Mouse (Mus musculus) forebrain, embryonic 13.5 days (tissue): ENCODE measurements around the gene Gm45140. TPM values are rescaled to one million over a fixed set of nuclear protein-coding genes. Genes with fewer than 3 reads are reported as not detected.
"Not testable (repeated sequence)": the region's sequence is repeated elsewhere in the genome, so short reads cannot be mapped to it uniquely, and the experiment has no call there.

Source experiments
- ATAC-seq: fragments of 200-750 bp; cut with Nextera tagmentation; 2 replicates; pipeline ENCODE4 v1.8.0; 2017
- H3K27ac ChIP-seq: fragments of 300-500 bp; sonication (generic); 2 replicates; pipeline ENCODE4 v1.5.1; 2015; ENCODE audit warnings: inconsistent platforms, mild to moderate bottlenecking, moderate library complexity
- H3K27me3 ChIP-seq: fragments of 300-500 bp; sonication (generic); 2 replicates; pipeline ENCODE4 v1.6.1; 2015; ENCODE audit warnings: mild to moderate bottlenecking, inconsistent platforms
- H3K36me3 ChIP-seq: fragments of 300-500 bp; sonication (generic); 2 replicates; pipeline ENCODE4 v1.6.1; 2015; ENCODE audit warnings: mild to moderate bottlenecking, inconsistent platforms; ENCODE audit not compliant: poor library complexity, severe bottlenecking
- H3K4me1 ChIP-seq: fragments of 300-500 bp; sonication (generic); 2 replicates; pipeline ENCODE4 v1.6.1; 2015; ENCODE audit warnings: inconsistent platforms
- H3K4me2 ChIP-seq: fragments of 300-500 bp; sonication (generic); 2 replicates; pipeline ENCODE4 v1.6.1; 2015; ENCODE audit warnings: inconsistent platforms, mild to moderate bottlenecking, moderate library complexity
- H3K4me3 ChIP-seq: fragments of 300-500 bp; sonication (generic); 2 replicates; pipeline ENCODE4 v1.5.1; 2015; ENCODE audit warnings: mild to moderate bottlenecking, inconsistent platforms
- H3K9ac ChIP-seq: fragments of 300-500 bp; sonication (generic); 2 replicates; pipeline ENCODE4 v1.6.1; 2015; ENCODE audit warnings: mild to moderate bottlenecking, inconsistent platforms
- H3K9me3 ChIP-seq: fragments of 300-500 bp; sonication (generic); replicated peaks from 2 replicates; pipeline ENCODE4 v1.6.1; 2016; ENCODE audit warnings: inconsistent platforms
- WGBS: fragments of 180-500 bp; shearing (Covaris S2); methylation state at CpG from one replicate; pipeline ENCODE4 v1.1.7; 2015; 5-methylcytosine and 5-hydroxymethylcytosine counted together
- polyA plus RNA-seq: library from polyadenylated mRNA; unstranded; fragments of >200 nt; fragmentation: Nextera tagmentation; extraction: Ambion mirVana; gene quantifications from 2 replicates; pipeline ENCODE4 v1.2.1, GENCODE M21; 2015

Gm45140 gene
- polyA plus RNA-seq, 1 experiment from 2014 or later: 1.4 TPM

DNA sequence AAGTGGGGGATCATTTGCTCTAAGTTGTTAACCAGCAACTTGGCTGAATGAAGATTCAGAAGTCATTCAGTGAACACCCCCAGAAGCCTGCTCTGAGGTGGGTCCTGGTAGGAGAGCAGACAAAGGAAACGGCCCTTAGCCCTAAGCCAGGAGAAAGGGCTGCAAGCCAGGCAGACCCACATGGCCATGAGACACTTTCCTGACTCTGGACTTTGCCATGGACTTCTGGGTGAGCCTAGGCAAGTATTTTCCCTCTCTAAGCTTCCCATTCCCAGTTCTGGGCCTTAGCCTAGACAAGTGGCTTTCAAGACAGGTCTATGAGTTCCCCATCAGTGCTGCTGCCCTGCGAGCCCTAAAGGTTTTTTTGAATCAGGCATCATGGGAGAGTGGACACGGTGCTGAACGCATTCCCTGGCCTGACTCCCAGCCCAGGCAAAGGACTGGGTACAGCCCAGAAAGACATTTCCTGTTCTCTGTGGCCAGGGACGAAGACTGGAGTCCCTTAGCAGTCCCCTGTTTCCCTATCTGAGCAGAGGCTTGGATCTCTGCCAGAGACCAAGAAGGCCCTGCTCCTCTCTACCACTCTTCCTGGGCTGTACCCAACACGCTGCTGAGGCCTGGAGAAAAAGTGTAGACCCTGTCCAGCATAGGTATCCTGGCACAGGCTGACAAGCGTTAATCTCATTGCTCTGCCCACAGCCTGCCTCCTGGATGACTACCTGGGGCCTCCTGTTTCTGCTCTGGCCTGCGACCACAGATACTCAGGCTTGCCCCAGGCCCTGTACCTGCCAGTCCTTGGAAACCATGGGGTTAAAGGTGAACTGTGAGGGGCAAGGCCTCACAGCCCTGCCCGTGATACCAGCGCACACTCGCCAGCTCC, 57.1 kb downstream of the Gm45140 start:
- 76% methylated on average over 11 of the region's 11 CpGs for WGBS
- Histone ChIP-seq H3K9ac (no peak overlapping the region), H3K27ac (no peak overlapping the region), H3K36me3 (no peaks in the 10 kb centered on the region), H3K27me3 (no peaks in the 10 kb centered on the region), H3K4me2 (no peak overlapping the region), H3K4me1 (no peaks in the 10 kb centered on the region), H3K9me3 (no peaks in the 10 kb centered on the region), H3K4me3 (no peak overlapping the region)
- no peak for ATAC-seq

DNA sequence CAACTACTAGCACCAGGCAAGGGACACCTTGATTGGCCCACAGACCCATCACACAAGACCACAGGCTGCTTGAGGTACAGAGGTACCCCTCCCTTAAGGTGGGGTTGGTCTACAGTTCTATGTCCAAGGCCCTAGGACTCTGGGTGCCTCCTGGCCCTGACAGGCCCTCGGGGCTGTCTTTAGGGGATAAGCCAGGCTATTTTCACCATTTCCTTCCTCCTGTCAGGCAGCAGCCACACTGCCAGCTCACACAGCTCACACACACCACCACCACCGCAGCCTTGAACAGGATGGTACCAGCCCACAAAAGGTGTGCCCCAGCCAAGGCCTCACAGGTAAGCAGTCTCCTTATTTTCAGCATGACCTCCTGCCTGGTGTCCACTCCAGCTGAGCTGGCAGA, 57.8 kb downstream of the Gm45140 start, which contains the start of gene Gp9:
Gene Gp9, plus strand, starts transcription at position 231 of the 400 bp plus-strand sequence.
- no peak for ATAC-seq
- no peak within 1 kb of the TSS for H3K4me3 ChIP-seq
- H3K36me3 ChIP-seq: no peaks in the 10 kb centered on the region
- H3K9me3 ChIP-seq: no peaks in the 10 kb centered on the region
- H3K27ac ChIP-seq: no peak within 1 kb of the TSS
- no peaks in the 10 kb centered on the region for H3K27me3 ChIP-seq
- no peak within 1 kb of the TSS for H3K4me2 ChIP-seq
- no peak within 1 kb of the TSS for H3K9ac ChIP-seq
- WGBS: 85% methylated on average over 2 of the region's 2 CpGs
- H3K4me1 ChIP-seq: no peaks in the 10 kb centered on the region

DNA sequence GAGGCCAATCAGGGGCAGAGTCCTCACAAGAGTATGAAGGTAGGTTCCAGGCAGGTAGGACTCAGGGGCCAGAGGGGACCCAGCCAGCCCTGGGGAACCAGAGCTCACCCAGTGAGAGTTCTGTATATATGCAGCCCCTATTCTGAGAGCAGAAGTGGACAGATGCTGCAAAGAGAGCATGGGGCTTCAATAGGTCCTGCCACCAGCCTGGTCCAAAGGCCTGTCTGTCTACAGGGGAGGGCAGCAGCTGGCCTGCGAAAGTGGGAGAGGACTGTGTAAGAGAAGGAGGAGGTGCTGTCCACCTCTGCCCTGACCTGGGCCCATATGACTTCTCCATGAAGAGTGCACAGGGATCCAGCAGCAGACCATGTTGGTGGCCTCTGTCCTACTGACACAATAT, 58.9 kb downstream of the Gm45140 start:
- no peaks in the 10 kb centered on the region for H3K36me3 ChIP-seq
- no peaks in the 10 kb centered on the region for H3K27me3 ChIP-seq
- H3K4me1 ChIP-seq: no peaks in the 10 kb centered on the region
- no peak overlapping the region for H3K4me3 ChIP-seq
- no peaks in the 10 kb centered on the region for H3K9me3 ChIP-seq
- H3K4me2 ChIP-seq: no peak overlapping the region
- 92% methylated on average over 1 of the region's 1 CpGs for WGBS
- no peak for ATAC-seq
- no peak overlapping the region for H3K27ac ChIP-seq
- no peak overlapping the region for H3K9ac ChIP-seq

DNA sequence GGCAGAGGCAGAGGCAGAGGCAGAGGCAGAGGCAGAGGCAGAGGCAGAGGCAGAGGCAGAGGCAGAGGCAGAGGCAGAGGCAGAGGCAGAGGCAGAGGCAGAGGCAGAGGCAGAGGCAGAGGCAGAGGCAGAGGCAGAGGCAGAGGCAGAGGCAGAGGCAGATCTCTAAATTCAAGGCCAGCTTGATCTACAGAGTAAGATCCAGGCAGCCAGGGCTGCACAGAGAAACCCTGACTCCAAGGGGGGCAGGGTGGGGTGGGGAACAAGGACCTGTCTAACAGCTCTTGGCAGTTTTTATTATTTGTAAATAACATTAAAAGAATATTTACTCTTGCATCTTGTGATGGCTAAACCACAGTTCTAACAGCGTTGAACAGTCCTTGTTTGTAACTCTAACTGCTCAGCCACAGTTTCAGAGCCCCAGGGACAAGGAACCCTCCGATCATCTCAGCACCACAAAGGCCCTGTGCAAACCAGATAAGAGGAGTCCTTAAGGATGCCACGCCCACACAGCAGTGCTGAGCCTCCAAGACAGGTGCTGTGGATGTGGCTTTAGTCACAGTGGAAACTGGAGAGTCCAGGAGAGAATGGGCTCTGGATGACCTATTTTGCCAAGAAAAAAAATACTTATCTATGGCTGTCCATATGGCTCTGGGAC, 59.9 kb downstream of the Gm45140 start:
- H3K4me2 ChIP-seq: no peak overlapping the region
- ATAC-seq: no peak
- no peak overlapping the region for H3K9ac ChIP-seq
- H3K4me3 ChIP-seq: no peak overlapping the region
- no peaks in the 10 kb centered on the region for H3K36me3 ChIP-seq
- H3K27ac ChIP-seq: no peak overlapping the region
- WGBS: 80% methylated on average over 3 of the region's 3 CpGs
- H3K4me1 ChIP-seq: no peaks in the 10 kb centered on the region
- no peaks in the 10 kb centered on the region for H3K27me3 ChIP-seq
- no peaks in the 10 kb centered on the region for H3K9me3 ChIP-seq

DNA sequence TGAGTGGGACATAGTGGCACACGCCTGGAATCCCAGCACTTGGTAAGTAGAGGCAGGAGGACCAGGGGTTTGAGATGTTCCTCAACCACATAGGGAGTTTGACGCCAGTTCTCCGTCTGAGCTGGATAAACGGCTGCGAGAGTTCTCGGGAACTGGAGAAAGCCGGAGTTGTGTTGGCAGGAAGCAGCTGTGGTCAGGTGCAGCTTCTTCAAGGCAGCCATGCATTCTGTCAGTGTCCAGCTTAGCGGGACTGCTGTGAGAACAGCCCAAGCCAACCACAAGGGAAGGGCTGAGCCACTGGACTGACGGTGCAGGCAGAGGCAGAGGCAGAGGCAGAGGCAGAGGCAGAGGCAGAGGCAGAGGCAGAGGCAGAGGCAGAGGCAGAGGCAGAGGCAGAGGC, 60.7 kb downstream of the Gm45140 start:
- Histone ChIP-seq H3K27me3 (no peaks in the 10 kb centered on the region), H3K27ac (no peak overlapping the region), H3K4me2 (no peak overlapping the region), H3K4me3 (no peak overlapping the region), H3K9me3 (no peaks in the 10 kb centered on the region), H3K36me3 (no peaks in the 10 kb centered on the region), H3K9ac (no peak overlapping the region), H3K4me1 (no peaks in the 10 kb centered on the region)
- ATAC-seq: no peak
- WGBS: 85% methylated on average over 9 of the region's 9 CpGs

DNA sequence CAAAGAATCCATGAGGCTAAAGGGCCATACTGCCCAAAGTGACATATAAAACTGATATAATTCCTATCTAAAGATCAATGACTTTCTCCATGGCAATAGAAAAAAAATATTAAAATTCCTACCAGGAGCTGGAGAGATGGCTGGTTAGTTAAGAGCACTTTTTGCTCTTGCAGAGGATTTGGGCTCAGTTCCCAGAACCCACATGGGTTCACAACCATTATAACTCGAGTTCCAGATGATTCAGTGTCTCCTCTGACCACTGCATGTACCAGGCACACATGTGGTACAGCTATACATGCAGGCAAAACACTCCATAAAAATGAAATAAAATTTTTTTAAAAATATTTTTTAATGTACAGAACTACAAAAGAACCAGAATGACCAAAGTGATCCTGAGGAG, 61.1 kb downstream of the Gm45140 start:
- 45% methylated on average over 1 of the region's 1 CpGs for WGBS

DNA sequence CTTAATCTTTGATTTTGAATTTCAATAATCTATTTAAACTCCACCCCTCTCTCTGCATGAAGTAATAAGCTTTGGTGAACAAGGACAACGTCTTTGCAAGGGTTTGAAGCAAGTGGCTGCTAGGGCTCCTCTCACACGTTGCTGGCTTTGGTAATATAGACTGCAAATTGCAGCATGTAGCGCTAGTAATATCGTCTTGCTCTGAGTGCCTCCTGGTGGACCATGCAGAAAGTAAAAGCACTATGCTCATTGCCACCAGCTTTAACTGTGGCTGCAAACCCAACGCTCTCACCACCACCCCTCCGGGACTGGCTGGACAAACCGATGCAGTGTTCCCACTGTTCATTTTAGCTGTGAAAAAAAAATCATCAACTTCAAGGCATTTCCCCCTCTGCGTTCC, 65.0 kb downstream of the Gm45140 start:
- 56% methylated on average over 8 of the region's 8 CpGs for WGBS
- Histone ChIP-seq H3K4me2 (no peak overlapping the region), H3K4me3 (no peak overlapping the region), H3K36me3 (no peaks in the 10 kb centered on the region), H3K9ac (no peak overlapping the region), H3K9me3 (no peaks in the 10 kb centered on the region), H3K4me1 (no peaks in the 10 kb centered on the region), H3K27ac (no peak overlapping the region), H3K27me3 (no peaks in the 10 kb centered on the region)
- ATAC-seq: no peak

More for the DNA sequence above, 61.1 kb downstream of the Gm45140 start:
- no peak overlapping the region for H3K4me2 ChIP-seq
- no peak overlapping the region for H3K9ac ChIP-seq
- no peak for ATAC-seq
- no peaks in the 10 kb centered on the region for H3K27me3 ChIP-seq
- H3K9me3 ChIP-seq: no peaks in the 10 kb centered on the region
- no peak overlapping the region for H3K27ac ChIP-seq
- no peak overlapping the region for H3K4me3 ChIP-seq
- H3K4me1 ChIP-seq: no peaks in the 10 kb centered on the region
- H3K36me3 ChIP-seq: no peaks in the 10 kb centered on the region

DNA sequence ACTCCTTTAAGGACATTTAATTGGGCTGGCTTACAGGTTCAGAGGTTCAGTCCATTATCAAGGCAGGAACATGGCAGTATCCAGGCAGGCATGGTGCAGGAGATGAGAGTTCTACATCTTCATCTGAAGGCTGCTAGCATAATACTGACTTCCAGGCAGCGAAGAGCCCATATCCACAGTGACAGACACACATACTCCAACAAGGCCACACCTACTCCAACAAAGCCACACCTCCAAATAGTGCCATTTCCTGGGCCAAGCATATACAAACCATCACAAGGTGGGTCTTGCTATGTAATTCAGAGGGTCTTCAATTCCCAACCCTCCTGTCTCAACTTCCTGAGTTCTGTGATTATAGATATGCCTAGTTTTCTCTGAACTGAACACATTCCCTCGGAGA, 71.3 kb downstream of the Gm45140 start:
- not testable (repeated sequence) for H3K36me3 ChIP-seq, H3K27ac ChIP-seq, H3K9ac ChIP-seq, H3K9me3 ChIP-seq, ATAC-seq, H3K4me2 ChIP-seq, H3K4me1 ChIP-seq, H3K27me3 ChIP-seq, H3K4me3 ChIP-seq
- 92% methylated on average over 2 of the region's 2 CpGs for WGBS

DNA sequence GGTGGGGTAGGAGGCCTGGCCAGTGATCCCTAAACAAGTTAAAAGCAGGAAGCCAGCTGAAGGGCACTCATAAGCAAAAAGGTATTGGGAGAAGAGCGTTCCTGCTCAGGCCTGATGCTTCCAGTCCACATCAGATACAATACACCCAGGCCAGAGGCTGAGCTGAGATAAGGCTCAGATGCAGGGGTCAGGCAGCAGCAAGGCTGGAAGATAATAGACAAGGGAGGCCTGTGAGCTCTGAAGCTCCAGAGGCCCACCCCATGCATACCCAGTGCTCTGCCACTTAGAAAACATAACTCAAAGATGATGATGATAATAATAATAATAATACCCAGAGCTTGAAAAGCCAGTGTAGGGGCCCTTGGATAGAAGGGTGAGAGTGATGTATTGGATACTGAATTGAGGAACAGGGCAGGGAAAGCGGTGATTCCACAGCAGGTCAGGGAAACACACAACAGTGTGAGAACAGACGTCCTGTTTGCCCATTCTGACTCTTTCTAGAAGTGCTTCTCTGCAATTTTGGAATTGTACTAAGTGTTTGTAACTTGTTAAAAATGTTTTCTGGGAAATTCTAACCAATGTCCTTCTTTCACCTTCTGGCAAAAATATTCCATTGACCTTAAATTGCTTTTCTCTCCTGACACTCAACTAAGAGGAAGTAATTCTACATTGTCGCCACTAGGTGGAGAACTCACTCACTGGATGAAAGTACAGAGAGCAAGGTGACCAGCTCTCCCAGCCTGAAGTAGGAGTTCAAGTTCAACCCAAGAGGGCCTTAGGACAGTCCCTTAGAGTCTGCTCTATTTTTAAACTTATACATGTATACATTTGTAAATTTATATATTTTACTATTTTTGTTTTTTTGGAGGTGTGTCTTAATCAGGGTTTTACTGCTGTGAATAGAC, 72.0 kb downstream of the Gm45140 start:
- WGBS: 69% methylated on average over 4 of the region's 4 CpGs
- Histone ChIP-seq H3K4me1 (no peaks in the 10 kb centered on the region), H3K27ac (no peak overlapping the region), H3K4me3 (no peak overlapping the region), H3K4me2 (no peak overlapping the region), H3K27me3 (no peaks in the 10 kb centered on the region), H3K36me3 (no peaks in the 10 kb centered on the region), H3K9ac (no peak overlapping the region), H3K9me3 (no peaks in the 10 kb centered on the region)
- no peak for ATAC-seq

DNA sequence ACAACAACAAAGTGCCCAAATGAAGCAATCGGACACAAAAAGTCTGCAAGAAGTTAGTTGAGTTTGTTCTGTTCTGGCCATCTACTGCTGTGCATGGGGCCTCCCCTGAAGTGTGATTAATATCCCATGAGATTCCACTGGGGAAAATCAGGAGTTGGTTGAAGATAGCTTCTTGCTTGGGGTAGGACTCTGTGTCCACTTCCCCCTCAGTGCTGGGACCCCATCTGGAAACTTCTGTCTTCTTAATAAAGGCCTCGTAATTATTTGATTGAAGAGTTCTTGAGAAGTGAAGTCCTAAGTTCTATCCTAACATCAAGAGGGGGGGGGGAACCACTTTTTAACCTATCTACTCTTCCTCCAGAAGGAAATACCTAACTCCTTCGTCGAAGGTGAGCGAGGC, 73.4 kb downstream of the Gm45140 start:
- H3K4me1 ChIP-seq: no peaks in the 10 kb centered on the region
- H3K4me2 ChIP-seq: no peak overlapping the region
- WGBS: 89% methylated on average over 5 of the region's 5 CpGs
- ATAC-seq: no peak
- H3K27me3 ChIP-seq: no peaks in the 10 kb centered on the region
- no peak overlapping the region for H3K4me3 ChIP-seq
- H3K27ac ChIP-seq: no peak overlapping the region
- H3K9me3 ChIP-seq: no peaks in the 10 kb centered on the region
- no peaks in the 10 kb centered on the region for H3K36me3 ChIP-seq
- no peak overlapping the region for H3K9ac ChIP-seq

DNA sequence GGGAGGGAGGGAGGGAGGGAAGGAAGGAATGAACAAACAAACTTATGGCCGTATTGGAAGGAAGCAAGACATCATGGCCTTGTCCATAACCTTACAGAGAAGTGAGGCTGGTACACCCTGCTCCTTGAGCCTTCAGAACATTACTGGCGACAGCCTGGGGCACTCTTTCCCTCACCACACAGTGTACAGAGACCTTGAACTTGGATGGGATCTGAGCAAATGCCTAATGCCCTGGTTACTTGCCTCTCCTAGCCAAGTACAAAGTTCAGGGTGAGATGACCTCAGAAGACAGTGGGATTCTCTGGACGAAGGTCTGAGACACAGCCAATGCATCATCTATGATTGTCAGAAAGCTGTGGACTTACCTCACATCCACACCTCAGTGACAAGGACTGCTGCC, 75.7 kb downstream of the Gm45140 start:
- no peak for ATAC-seq
- WGBS: 80% methylated on average over 3 of the region's 3 CpGs
- no peaks in the 10 kb centered on the region for H3K36me3 ChIP-seq
- H3K4me1 ChIP-seq: no peaks in the 10 kb centered on the region
- H3K27ac ChIP-seq: no peak overlapping the region
- no peaks in the 10 kb centered on the region for H3K27me3 ChIP-seq
- no peaks in the 10 kb centered on the region for H3K9me3 ChIP-seq
- H3K4me2 ChIP-seq: no peak overlapping the region
- no peak overlapping the region for H3K4me3 ChIP-seq
- H3K9ac ChIP-seq: no peak overlapping the region

DNA sequence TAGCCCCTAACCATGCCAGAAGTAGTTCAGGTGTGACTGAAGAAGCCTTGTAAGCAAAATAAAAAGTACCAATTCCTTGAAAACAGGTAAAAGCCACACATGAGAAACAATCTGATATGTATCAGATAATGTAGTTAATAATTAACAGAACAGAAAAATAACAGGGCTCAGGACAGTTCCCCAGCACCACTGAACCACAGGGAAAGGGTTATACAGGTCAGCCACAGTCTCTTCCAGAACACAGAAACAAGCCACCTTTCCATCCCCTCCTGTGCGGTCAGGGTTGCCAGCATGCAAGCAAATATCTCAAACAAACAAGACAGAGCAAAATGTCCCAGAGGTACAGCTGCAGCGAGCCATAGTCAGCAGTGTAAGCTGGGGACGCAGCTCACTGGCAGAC, 76.2 kb downstream of the Gm45140 start:
- Histone ChIP-seq H3K4me1 (no peaks in the 10 kb centered on the region), H3K9me3 (no peaks in the 10 kb centered on the region), H3K4me3 (no peak overlapping the region), H3K27me3 (no peaks in the 10 kb centered on the region), H3K27ac (no peak overlapping the region), H3K4me2 (no peak overlapping the region), H3K9ac (no peak overlapping the region), H3K36me3 (no peaks in the 10 kb centered on the region)
- 76% methylated on average over 3 of the region's 3 CpGs for WGBS
- ATAC-seq: no peak
